Mouse (Mus musculus) stomach, postnatal 0 days (tissue): ENCODE results near the gene Vipas39. TPM values are rescaled to one million over a fixed set of nuclear protein-coding genes. Genes with fewer than 3 reads are reported as not detected.

Experiments
- ATAC-seq: fragments of 200-750 bp; cut with Nextera tagmentation; 2 replicates; pipeline ENCODE4 v1.8.0; 2017; ENCODE audit not compliant: low FRiP score, low TSS enrichment
- DNase-seq: peaks from one replicate; pipeline ENCODE4 v3.0.0-alpha.2; 2016; ENCODE audit warnings: low spot score
- H3K27ac ChIP-seq: fragments of 300-500 bp; sonication (generic); replicated peaks from 2 replicates; pipeline ENCODE4 v1.5.1; 2014; ENCODE audit warnings: mild to moderate bottlenecking, control low read depth
- H3K27me3 ChIP-seq: fragments of 300-500 bp; sonication (generic); 2 replicates; pipeline ENCODE4 v1.6.1; 2014; ENCODE audit warnings: low read length; ENCODE audit not compliant: control insufficient read depth, insufficient read depth
- H3K36me3 ChIP-seq: fragments of 300-500 bp; sonication (generic); 2 replicates; pipeline ENCODE4 v1.6.1; 2014; ENCODE audit warnings: low read length, mixed read lengths; ENCODE audit not compliant: control insufficient read depth, insufficient read depth
- H3K4me1 ChIP-seq: fragments of 300-500 bp; sonication (generic); replicated peaks from 2 replicates; pipeline ENCODE4 v1.6.1; 2014; ENCODE audit warnings: antibody characterized with exemption; ENCODE audit not compliant: control insufficient read depth, insufficient read depth
- H3K4me2 ChIP-seq: fragments of 300-500 bp; sonication (generic); replicated peaks from 2 replicates; pipeline ENCODE4 v1.6.1; 2014; ENCODE audit warnings: low read depth, mild to moderate bottlenecking, control low read depth, moderate library complexity
- H3K4me3 ChIP-seq: fragments of 300-500 bp; sonication (generic); 2 replicates; pipeline ENCODE4 v1.5.1; 2014; ENCODE audit warnings: low read depth, low read length, control low read depth
- H3K9ac ChIP-seq: fragments of 300-500 bp; sonication (generic); 2 replicates; pipeline ENCODE4 v1.6.1; 2014; ENCODE audit warnings: mild to moderate bottlenecking, low read length, control low read depth, mixed read lengths
- H3K9me3 ChIP-seq: fragments of 300-500 bp; sonication (generic); 2 replicates; pipeline ENCODE4 v1.6.1; 2016; ENCODE audit warnings: low read length; ENCODE audit not compliant: control insufficient read depth
- CTCF ChIP-seq: IDR thresholded peaks from 2 replicates; pipeline ENCODE4 v1.5.1; 2016; ENCODE audit warnings: antibody characterized with exemption, low read depth, mild to moderate bottlenecking, moderate library complexity
- EP300 ChIP-seq: optimal IDR thresholded peaks from 2 replicates; pipeline ENCODE3; 2016; ENCODE audit warnings: antibody characterized with exemption
- whole genome bisulfite sequencing: fragments of 180-500 bp; shearing (Covaris S2); extraction: QIAGEN DNeasy Blood & Tissue Kit; methylation state at CpG from one replicate; pipeline ENCODE4 v1.1.7; 2014; 5-methylcytosine and 5-hydroxymethylcytosine counted together
- polyA plus RNA-seq: library from polyadenylated mRNA; unstranded; fragments of >200 nt; fragmentation: Nextera tagmentation; extraction: Ambion mirVana; gene quantifications from 2 replicates; pipeline ENCODE4 v1.2.1, GENCODE M21; 2015

The Vipas39 gene
- polyA plus RNA-seq, 1 experiment from 2014 or later = 20.7 TPM

DNA sequence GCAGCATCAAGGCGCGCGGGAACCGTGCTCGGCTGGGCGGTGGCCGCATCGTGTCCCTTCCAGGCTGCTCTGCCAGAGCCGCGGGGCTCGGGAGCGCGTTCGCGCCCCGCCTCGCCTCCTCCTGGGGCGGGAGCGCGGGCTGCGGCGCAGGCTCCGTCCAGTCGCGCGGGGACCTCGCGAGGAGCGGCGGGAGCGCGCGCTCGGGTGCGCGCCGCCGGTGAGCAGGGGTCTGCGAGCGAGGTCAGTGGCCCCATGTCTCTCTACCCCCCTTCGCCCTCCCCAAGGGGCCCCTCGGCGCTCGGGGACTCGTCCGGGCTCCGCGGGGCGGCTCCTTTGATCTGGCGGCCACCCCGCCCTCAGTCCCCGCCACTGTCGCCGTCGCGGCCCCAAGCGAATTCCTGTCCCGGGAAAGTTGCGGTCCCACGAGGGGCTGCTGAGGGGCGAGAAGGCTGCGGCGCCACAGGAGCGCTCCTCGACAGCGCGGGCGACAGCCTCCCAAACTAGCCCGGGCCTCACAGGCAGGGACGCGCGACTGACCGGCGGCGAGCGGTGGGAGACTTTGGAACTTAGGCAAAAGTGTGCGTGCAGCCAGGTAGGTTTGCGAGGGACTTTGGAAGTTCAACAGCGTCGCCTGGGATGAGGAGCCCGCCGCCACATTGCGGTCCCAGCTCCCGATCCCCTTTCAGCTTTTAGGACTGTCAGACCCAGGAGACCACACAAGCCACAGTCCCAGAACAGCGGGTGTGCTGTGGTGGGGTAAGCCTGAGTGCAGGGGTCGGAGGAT, 33.8 kb upstream of the Vipas39 start, which contains the start of gene Ism2:
Gene Ism2 (minus strand): TSS at position 49 of the 784 bp plus-strand sequence.
- Histone ChIP-seq H3K4me3 (peak within 1 kb of the TSS; percentile 73), H3K4me2 (peak within 1 kb of the TSS; percentile 98), H3K27ac (no peak within 1 kb of the TSS), H3K9me3 (no peaks in the 10 kb centered on the region), H3K36me3 (no peaks in the 10 kb centered on the region), H3K4me1 (0 out of 2 replicates have a peak, but pooled peaks cover 2% of the 10 kb centered on the region), H3K27me3 (no peaks in the 10 kb centered on the region), H3K9ac (peak within 1 kb of the TSS; percentile 67)
- DNase-seq = peak; percentile 57
- TF ChIP-seq EP300 (no peak), CTCF (no peak)
- peak; percentile 82 for ATAC-seq
- 0% methylated on average over 75 of the region's 86 CpGs for WGBS

DNA sequence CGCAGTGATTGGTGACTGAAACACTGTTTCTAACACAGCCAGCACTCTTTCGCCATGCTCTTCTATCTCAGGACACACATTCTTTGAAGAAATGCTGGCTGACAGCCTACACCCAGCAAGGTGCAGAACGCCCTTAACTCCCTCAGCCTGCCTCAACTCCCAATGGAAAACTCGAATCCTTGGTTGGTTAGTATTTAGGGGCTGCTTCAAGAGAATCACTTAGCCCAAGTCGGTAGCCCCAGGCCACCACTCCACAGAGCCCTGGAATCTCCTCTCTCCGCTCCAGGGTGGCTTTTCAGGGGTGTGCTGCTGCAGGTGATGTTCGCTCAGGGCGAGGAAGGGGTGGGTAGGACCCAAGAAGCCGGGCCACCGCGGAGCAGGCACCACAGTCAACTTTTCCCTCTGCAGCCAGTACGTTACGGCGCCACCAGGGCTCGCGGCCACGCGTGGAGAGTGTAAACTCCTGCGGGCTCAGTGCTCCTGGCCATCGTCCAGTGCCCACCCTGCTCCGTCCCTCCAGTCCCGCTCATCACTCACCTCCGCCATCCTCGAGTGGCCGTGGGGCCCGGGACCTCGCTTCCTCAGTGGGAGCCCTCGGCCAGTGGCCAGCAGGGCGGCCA, 33.1 kb upstream of the Vipas39 start:
- no peak for DNase-seq
- Histone ChIP-seq H3K27me3 (no peaks in the 10 kb centered on the region), H3K4me1 (0 out of 2 replicates have a peak, but pooled peaks cover 2% of the 10 kb centered on the region), H3K27ac (no peak overlapping the region), H3K9me3 (no peaks in the 10 kb centered on the region), H3K36me3 (no peaks in the 10 kb centered on the region), H3K9ac (peak overlapping the region; percentile 67), H3K4me3 (peak overlapping the region; percentile 73), H3K4me2 (peak overlapping the region; percentile 98)
- WGBS = 9% methylated on average over 29 of the region's 29 CpGs
- TF ChIP-seq CTCF = no peak
- TF ChIP-seq EP300 = no peak
- peak; percentile 51 for ATAC-seq

DNA sequence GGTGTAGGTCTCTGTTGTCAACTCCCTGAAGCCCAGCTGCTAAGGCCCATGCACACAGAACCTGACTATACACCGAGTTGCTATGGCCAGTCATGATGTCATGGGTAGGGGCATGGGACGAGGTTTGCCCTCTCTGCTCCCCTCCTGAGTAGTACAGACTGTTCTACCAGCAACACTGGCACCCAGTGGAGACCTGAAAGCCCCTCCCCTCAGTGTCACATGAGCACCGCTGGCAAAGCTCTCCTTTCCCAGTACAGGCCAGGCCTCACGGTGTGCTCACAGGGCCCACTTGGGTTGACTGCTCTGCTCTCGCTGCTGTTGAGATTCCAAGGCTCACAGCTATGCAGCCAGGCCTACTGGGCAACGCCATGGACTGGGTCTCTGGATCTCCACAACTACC, 27.9 kb upstream of the Vipas39 start:
- TF ChIP-seq CTCF = no peak
- TF ChIP-seq EP300 = no peak
- H3K4me2 ChIP-seq = no peak overlapping the region
- peak; percentile 10; the same call in 1 of the 2 replicates for ATAC-seq
- no peak overlapping the region for H3K4me3 ChIP-seq
- H3K27ac ChIP-seq = no peak overlapping the region
- 75% methylated on average over 6 of the region's 6 CpGs for WGBS
- H3K36me3 ChIP-seq = no peaks in the 10 kb centered on the region
- H3K9me3 ChIP-seq = no peaks in the 10 kb centered on the region
- no peaks in the 10 kb centered on the region for H3K27me3 ChIP-seq
- H3K4me1 ChIP-seq = no peaks in the 10 kb centered on the region
- H3K9ac ChIP-seq = no peak overlapping the region
- DNase-seq = no peak

DNA sequence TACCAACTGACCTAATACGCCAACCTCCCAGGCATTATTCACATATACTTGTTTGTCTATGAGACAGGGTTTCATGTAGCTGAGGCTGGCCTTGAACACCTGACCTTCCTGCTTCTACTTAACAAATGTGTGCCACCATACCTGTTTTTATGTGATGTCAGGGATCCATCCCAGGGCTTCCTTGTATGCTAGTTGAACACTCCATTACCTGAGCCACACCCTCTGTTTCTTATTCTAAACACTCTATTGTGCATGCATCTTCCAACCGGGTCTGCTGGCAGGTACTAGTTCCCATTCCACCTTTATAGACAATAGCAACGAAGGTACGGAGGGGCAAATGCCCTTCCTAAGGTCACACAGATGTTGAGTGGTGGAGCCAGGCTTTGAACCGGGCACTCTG, 23.0 kb upstream of the Vipas39 start:
- no peak overlapping the region for H3K9ac ChIP-seq
- no peaks in the 10 kb centered on the region for H3K36me3 ChIP-seq
- no peaks in the 10 kb centered on the region for H3K27me3 ChIP-seq
- TF ChIP-seq CTCF (no peak), EP300 (no peak)
- no peak overlapping the region for H3K4me2 ChIP-seq
- no peak overlapping the region for H3K27ac ChIP-seq
- no peak overlapping the region for H3K4me3 ChIP-seq
- no peaks in the 10 kb centered on the region for H3K9me3 ChIP-seq
- H3K4me1 ChIP-seq = no peaks in the 10 kb centered on the region
- ATAC-seq = no peak
- 88% methylated on average over 5 of the region's 5 CpGs for WGBS
- DNase-seq = no peak

DNA sequence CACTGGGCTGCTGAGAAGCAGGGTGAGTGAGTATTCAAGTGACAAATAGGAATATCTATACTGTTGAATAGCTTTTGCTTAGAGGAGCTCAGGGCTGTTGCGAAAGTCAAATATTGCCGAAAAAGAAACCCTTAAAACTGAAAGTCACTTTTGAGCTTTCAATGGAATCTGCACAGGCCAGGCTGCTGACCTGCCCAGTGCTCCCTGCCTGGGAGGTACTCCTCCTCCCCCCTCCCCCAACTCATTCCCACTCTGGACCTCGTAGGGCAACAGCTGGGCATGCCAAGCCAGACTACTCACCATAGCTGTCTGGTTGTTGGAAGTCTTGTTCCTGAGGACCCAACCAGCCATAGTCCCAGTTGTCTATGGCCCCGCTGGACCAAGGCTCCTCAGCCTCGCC, 18.7 kb upstream of the Vipas39 start:
- TF ChIP-seq CTCF (no peak), EP300 (no peak)
- no peak for ATAC-seq
- 69% methylated on average over 5 of the region's 5 CpGs for WGBS
- Histone ChIP-seq H3K9me3 (no peaks in the 10 kb centered on the region), H3K27ac (no peak overlapping the region), H3K4me3 (no peak overlapping the region), H3K4me2 (no peak overlapping the region), H3K36me3 (no peaks in the 10 kb centered on the region), H3K27me3 (no peaks in the 10 kb centered on the region), H3K4me1 (no peaks in the 10 kb centered on the region), H3K9ac (no peak overlapping the region)
- no peak for DNase-seq

DNA sequence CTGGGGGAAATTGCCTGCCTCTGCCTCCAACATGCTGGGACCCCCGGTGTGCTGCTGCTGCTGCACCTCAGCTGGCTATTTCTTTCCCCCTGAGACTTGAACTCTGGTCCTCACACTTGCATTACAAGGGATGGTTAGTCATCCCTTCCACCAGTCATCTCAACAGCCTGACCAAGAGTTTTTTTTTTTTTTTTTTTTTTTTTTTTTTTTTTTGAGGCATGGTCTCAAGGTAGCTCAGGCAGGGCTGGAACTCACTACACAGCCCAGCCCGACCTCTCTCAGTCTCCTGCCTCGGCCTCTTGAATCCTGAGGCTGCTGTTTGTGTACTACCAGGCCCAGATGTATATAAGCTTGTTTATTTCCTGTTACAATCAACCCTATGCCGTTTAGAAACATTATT, 18.2 kb upstream of the Vipas39 start:
- Histone ChIP-seq H3K4me2 (no peak overlapping the region), H3K36me3 (no peaks in the 10 kb centered on the region), H3K27me3 (no peaks in the 10 kb centered on the region), H3K4me3 (no peak overlapping the region), H3K9ac (no peak overlapping the region), H3K4me1 (no peaks in the 10 kb centered on the region), H3K9me3 (no peaks in the 10 kb centered on the region), H3K27ac (no peak overlapping the region)
- 71% methylated on average over 4 of the region's 4 CpGs for WGBS
- DNase-seq (no peak), ATAC-seq (no peak)
- no peak for TF ChIP-seq EP300
- no peak for TF ChIP-seq CTCF
